Mouse (Mus musculus) right cerebral cortex, postnatal 25 days (tissue): Measurements from ENCODE around the gene Mob3b.

ENCODE experiments used
- DNase-seq: peaks from one replicate; pipeline ENCODE4 v3.0.0; 2022

The Mob3b gene

GRCm38 (mm10) chr4:35146597-35146996 lies 10.7 kb downstream of the Mob3b start:
- no peak for DNase-seq

GRCm38 (mm10) chr4:35145726-35146125 lies 11.6 kb downstream of the Mob3b start:
- no peak for DNase-seq

DNA sequence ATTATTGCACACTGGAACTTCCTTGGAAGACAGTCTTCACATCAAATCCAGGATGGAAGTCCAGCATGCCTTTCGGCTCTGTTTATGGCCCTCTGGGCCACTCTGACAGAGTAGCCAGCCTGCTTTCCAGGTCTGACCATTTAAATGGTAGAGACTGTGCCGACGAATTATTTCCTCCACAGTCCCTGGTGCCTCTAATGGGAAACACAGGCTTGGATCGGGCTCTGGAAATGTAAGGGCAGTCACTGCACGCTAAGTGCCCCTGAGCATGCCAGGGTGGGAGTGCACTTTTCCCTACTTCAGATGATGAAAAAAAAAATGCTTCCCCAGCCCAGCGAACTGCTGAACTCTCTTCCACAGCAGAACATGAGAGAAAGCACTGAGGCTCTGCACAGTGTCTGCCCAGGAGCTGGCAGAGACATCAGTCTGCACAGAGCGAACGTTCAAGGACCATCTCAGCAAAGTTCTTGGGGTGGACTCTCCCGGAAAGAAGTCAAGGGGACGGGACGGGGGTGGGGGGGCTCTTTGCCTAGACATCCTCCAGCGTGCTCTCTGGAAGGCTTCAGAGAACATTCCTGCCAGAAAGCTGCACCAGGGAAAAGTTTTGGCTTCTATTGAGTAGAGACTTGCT lies 13.7 kb downstream of the Mob3b start:
- DNase-seq, result no peak

- DNase-seq, result no peak
Measured at GRCm38 (mm10) chr4:35140317-35140716, 17.0 kb downstream of the Mob3b start.

- no peak for DNase-seq
Measured at GRCm38 (mm10) chr4:35138077-35138476, 19.2 kb downstream of the Mob3b start.

GRCm38 (mm10) chr4:35136996-35137395 lies 20.3 kb downstream of the Mob3b start:
- DNase-seq, result no peak

DNA sequence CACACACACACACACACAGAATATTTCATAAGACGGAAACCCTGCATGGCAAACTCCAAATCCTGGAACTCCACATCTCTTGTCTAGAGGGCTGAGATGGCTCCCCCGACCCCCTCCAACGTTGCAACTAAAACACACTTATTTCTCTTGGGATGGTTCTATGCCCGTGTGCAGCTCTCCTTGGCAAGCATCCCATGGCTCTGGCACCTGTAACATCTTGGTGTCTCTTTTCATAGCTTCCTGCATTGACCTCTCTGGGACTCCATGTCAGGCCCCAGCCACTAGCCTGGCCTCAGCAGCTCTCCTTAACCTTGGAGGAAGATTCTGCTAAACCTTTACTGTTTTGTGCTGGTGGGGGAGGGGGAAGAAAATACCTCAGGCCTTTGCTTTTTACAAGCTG lies 21.5 kb downstream of the Mob3b start:
- no peak for DNase-seq

- no peak for DNase-seq
Measured at GRCm38 (mm10) chr4:35134846-35135611, 22.3 kb downstream of the Mob3b start.

- DNase-seq, result no peak
Measured at GRCm38 (mm10) chr4:35133411-35133810, 23.9 kb downstream of the Mob3b start.

DNA sequence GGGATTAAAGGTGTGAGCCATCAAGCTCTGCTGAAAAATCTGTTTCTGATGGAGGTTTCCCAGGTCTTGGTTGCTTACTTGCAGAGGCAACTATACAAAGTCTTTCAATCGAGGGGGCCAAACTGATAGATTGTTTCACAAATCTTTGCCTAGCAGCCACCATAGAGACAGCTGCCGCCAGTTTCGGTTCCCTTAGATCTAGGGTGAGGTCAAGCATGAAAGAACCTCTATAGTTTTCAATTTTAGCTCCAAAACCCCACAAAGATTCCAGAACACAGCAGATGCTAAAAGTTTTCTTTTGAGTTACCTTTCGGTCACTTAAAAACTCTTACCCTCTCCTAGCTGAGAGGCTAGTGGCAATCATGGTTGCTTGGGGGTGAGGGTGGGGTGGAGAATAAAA lies 25.7 kb downstream of the Mob3b start:
- no peak for DNase-seq

GRCm38 (mm10) chr4:35130411-35130948 lies 26.8 kb downstream of the Mob3b start:
- DNase-seq, result no peak

DNA sequence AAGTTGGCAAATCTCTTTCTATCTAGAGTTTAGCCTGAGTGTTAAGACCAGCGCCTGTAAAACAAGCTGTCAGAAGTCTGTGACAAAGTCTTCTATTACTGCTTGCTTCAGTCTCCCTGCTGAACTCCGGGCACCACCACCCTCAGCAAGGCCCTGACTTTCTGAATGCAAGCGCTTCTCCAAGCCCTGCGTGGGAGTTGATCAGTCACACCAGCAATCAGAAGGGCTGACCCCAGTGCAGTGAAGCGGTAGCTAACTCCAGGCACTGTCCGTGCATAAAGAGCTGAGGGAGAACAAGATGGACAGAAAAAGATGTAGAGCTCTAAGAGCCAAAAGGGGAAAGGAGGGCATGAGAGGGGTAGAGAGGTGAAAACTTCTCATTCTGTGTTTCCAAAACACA lies 29.5 kb downstream of the Mob3b start:
- no peak for DNase-seq

DNA sequence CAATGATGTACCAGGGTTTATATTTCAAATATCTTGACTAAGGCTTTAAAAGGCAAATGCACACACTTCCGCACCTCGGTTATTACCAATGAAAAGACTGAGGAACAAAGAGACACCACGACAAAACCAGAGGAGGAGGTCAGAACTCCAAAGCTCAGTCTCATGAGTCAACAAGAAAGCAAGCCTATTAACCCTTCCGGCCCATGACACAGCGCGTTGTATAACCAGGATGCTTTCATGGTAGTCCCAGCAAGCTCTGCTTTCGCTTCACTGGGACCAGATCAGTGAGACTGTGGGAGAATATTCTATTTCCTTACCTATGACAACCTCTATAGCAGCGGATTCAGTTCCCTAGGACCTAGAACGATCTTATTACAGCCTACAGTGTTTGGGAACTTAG lies 30.5 kb downstream of the Mob3b start:
- no peak for DNase-seq

GRCm38 (mm10) chr4:35125299-35125777 lies 31.9 kb downstream of the Mob3b start:
- DNase-seq, result no peak

DNA sequence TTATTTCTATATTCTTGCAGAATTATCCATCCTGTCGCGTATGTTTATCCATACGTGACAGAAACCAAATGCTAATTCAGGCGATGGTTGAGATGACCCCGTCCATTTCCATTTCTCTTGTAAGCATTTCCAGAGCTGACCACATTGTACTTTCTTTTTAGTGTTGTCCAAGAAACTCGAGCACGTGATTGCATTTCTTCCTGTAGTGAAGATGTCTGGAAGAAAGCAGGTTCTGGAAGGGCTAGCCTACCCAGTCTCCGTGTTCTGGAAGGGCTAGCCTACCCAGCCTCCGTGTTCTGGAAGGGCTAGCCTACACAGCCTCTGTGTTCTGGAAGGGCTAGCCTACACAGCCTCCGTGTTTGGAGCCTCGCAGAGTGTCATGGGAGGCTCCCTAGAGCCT lies 33.3 kb downstream of the Mob3b start:
- no peak for DNase-seq

GRCm38 (mm10) chr4:35123087-35123486 lies 34.2 kb downstream of the Mob3b start:
- DNase-seq, result no peak

- DNase-seq, result peak; percentile 29
Measured at GRCm38 (mm10) chr4:35121060-35121459, 36.2 kb downstream of the Mob3b start.

- no peak for DNase-seq
Measured at GRCm38 (mm10) chr4:35120575-35120974, 36.7 kb downstream of the Mob3b start.

DNA sequence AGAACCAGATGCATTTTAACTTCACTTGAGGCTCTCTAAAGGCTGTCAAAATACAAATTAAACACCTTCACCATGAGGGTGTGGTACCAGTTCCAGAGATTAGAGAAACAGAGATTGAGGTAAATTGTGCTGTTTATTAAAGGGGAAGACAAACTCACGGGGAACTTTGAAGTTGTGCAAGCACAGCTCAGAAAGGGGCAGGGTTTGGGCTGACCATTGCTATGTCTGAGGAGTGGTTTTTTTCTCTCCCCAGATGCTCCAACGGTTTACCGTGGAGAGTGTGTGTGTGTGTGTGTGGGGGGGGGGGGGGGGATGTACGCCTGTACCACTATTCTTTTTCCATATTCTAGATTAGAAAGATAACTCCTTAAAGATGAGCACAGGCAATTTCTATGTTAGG lies 37.1 kb downstream of the Mob3b start:
- DNase-seq, result no peak

- no peak for DNase-seq
Measured at GRCm38 (mm10) chr4:35118851-35119250, 38.4 kb downstream of the Mob3b start.

GRCm38 (mm10) chr4:35117144-35117543 lies 40.1 kb downstream of the Mob3b start:
- no peak for DNase-seq

DNA sequence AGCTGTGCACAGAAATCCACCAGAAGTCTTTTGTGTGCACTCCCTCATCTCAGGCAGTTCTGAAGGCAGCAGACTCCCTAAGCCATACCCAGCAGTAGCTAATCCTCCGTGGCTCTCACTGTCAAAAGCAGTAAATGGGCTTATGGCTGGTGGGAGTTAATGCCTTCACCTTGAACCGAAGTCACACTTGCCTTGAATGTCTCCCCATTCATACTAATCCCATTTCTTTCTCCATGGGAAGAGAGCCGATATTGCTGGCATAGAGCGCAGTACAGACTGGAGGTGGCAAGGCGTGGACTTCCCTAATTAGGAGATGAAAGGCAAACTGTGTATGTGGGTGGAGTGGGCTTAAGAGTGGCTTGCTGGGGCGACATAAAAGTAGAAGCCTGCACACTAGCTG lies 41.4 kb downstream of the Mob3b start:
- DNase-seq, result no peak

- DNase-seq, result no peak
Measured at GRCm38 (mm10) chr4:35114950-35115349, 42.3 kb downstream of the Mob3b start.

DNA sequence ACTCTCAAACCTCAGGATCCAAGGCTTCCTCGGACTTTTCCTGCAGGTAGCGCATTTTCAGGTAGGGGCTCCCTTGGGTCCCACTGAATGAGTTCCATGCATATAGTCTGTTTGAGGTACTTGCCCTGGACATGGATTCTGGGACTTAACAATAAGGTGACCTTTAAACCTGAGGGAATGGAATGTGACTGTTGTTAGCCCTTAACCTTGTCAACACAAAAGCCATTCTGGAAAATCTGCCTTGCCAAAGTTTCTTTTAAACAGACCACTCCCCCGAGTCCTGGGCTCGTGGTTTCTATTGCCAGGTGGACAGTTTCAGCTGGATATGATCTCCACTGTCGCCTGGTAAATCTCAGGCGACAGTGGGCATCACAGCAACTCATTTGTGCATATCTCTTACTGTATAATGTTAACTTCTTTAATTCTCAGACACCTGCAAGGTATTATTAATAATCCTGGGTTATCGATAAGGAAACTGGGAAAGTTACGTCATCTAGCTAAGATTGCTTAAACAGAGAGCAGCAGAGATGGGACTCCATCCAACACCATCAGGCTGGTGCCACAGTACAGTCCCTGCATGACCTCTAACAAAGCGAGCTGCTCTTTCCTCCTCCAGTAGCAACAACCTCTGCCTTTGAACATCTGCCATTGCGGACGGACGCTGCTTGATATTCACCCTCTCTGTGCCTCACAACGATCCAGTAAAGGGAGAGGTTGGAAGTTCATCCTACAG lies 43.6 kb downstream of the Mob3b start:
- no peak for DNase-seq
